Mouse (Mus musculus): ENCODE measurements around the gene Rad51b.

DNA sequence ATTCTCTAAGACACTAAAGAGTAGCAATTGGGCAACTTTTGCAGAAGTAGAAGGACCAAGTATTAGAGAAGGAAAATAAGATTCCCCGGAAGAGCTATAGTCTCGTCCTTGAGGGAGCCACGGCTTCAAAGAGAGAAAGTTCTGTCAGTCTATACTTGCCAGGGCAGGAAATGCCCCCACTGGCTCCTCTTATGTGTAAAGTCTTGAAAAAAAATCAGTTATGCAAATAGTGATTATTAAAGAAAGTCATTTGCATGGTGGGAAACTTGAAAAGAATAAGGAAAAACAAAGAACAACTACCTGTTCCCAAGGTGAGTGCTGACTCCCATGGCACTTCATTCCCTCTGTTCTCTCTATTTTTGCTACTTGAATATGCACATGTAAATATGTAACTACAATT, 140.5 kb downstream of the Rad51b start:
- no peak for TF ChIP-seq POLR2A (IDR thresholded peaks at IDR 0.05; ENCODE audit: borderline replicate concordance, extremely low read depth, low read depth, low read length)
- TF ChIP-seq CTCF (IDR thresholded peaks at IDR 0.05; ENCODE audit: insufficient read depth, low read length) = no peak
